Mouse (Mus musculus) spleen, adult 2 months (tissue): ENCODE measurements around the gene Itpa. TPM values are rescaled to one million over a fixed set of nuclear protein-coding genes. Genes with fewer than 3 reads are reported as not detected.

Experiments
- DNase-seq, 2 experiments: peaks; one replicate each; pipeline versions ENCODE4 v3.0.0 to v3.0.0-alpha.2; 2012 to 2021; ENCODE audit warnings: low spot score in 2 of 2, low read depth in 1 of 2
- H3K27ac ChIP-seq: fragments of 200-500 bp; 2 replicates; pipeline ENCODE4 v1.5.1; 2012; ENCODE audit warnings: low read length, inconsistent platforms; ENCODE audit not compliant: insufficient read depth
- H3K27me3 ChIP-seq: fragments of 200-500 bp; 2 replicates; pipeline ENCODE4 v1.6.1; 2012; ENCODE audit warnings: mild to moderate bottlenecking, moderate library complexity, low read length, inconsistent platforms; ENCODE audit not compliant: control insufficient read depth, insufficient read depth
- H3K36me3 ChIP-seq: fragments of 200-500 bp; 2 replicates; pipeline ENCODE4 v1.6.1; 2012; ENCODE audit warnings: mild to moderate bottlenecking, low read length, inconsistent platforms; ENCODE audit not compliant: control insufficient read depth, insufficient read depth
- H3K4me1 ChIP-seq: fragments of 200-500 bp; 2 replicates; pipeline ENCODE4 v1.6.1; 2011; ENCODE audit warnings: inconsistent platforms; ENCODE audit not compliant: control insufficient read depth, insufficient read depth, insufficient read length
- H3K4me3 ChIP-seq: fragments of 200-500 bp; 2 replicates; pipeline ENCODE4 v1.5.1; 2011; ENCODE audit warnings: mild to moderate bottlenecking, inconsistent platforms; ENCODE audit not compliant: insufficient read depth, insufficient read length; ENCODE audit errors: extremely low read depth
- CTCF ChIP-seq: fragments of 200-500 bp; IDR thresholded peaks from 2 replicates; pipeline ENCODE4 v1.5.1; 2011; ENCODE audit warnings: mild to moderate bottlenecking, inconsistent platforms; ENCODE audit not compliant: insufficient read depth, insufficient read length, insufficient replicate concordance; ENCODE audit errors: extremely low read depth
- POLR2A ChIP-seq: fragments of 200-500 bp; IDR thresholded peaks from 2 replicates; pipeline ENCODE4 v1.6.1; 2011; ENCODE audit warnings: low read depth, low read length, inconsistent platforms
- WGBS: fragments of 180-500 bp; shearing (Covaris S2); methylation state at CpG from one replicate; pipeline ENCODE4 v1.1.7; 2018; 5-methylcytosine and 5-hydroxymethylcytosine counted together
- polyA plus RNA-seq: library from polyadenylated mRNA; depleted of rRNA; stranded (reverse); fragments of >200 nt; gene quantifications from 2 replicates; pipeline ENCODE4 v1.2.3, GENCODE M21; 2012

The Itpa gene
- polyA plus RNA-seq, 1 experiment: 12.0 TPM

DNA sequence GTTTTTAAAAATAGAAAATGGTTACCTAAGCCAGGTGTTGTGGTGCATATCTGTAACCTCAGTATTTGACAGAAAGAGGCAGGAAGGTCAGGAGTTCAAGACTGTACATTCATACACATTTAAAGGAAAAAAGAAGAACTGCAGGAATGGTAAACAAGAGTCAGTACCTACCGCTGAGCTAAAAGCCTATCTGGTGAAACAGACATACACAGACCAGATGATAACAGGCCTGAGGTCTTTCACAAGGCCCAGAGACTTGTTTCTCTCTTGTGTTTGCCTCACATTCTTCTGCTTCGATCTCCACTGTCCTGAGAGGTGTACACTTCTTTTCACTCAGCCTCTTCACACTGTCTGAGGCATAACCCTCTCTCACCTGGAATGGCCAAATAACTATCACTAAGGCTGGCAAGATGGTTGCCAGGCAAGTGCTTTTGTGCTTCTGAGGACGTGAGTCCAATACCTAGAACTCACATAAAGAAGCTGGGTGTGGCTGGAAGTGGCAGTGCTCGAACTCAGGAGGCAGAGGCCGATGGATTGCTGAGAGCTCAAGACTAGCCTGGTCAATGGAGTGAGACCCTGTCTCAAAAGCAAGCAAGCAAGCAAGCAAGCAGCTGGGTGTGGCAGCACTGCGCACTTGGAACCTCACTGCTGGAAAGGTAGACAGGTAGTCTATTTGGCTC lies 11.6 kb upstream of the Itpa start:
- 88% methylated on average over 6 of the region's 6 CpGs for WGBS
- peaks cover 30% of the 10 kb centered on the region for H3K36me3 ChIP-seq
- H3K27ac ChIP-seq: no peak overlapping the region
- H3K4me1 ChIP-seq: no peaks in the 10 kb centered on the region
- DNase-seq: no peak
- no peaks in the 10 kb centered on the region for H3K27me3 ChIP-seq
- TF ChIP-seq POLR2A: no peak
- TF ChIP-seq CTCF: no peak
- no peak overlapping the region for H3K4me3 ChIP-seq

DNA sequence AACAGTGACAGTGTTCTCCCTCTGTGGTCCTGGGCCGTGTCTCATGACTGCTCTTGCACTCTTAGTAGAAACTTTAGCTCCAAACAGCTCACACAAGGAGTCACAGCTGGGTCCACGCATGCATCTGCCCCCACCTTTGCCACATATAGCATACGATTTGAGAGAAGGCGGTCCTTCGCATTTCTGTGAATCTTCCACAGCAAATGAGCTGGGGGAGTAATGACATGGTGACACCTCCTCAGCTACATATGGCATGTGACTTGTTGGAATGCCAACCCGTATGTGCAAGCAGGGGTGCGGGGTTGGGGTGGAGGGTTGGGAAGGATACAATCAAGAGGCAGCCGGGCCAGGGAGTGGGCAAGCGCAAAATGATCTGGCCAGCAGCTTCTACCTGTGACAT lies 10.9 kb upstream of the Itpa start:
- no peaks in the 10 kb centered on the region for H3K4me1 ChIP-seq
- peaks cover 36% of the 10 kb centered on the region for H3K36me3 ChIP-seq
- no peak overlapping the region for H3K4me3 ChIP-seq
- H3K27ac ChIP-seq: no peak overlapping the region
- no peak for DNase-seq
- WGBS: 97% methylated on average over 9 of the region's 9 CpGs
- TF ChIP-seq CTCF: no peak
- no peak for TF ChIP-seq POLR2A
- H3K27me3 ChIP-seq: no peaks in the 10 kb centered on the region

DNA sequence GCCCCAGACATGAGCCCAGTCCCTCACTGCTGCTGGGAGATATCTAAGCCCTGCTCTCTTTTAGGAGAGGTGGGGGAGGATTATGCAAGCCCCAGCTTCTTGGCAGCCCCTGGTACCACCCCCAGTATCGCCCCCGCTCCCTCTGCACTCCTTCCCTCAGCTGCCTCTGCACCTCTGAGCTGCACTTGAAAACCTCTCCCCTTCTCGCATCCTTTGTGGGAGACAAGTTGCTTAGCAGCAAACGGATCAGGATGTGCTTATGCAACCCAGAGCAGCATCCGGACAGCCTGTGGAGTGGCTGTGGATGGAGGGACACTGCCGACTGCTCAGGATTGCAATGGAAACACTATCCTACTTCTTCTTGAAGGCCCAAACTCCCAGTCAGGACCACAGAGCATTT lies 9.9 kb upstream of the Itpa start:
- DNase-seq: no peak
- H3K4me1 ChIP-seq: no peaks in the 10 kb centered on the region
- peaks cover 40% of the 10 kb centered on the region for H3K36me3 ChIP-seq
- no peaks in the 10 kb centered on the region for H3K27me3 ChIP-seq
- no peak overlapping the region for H3K27ac ChIP-seq
- 95% methylated on average over 6 of the region's 6 CpGs for WGBS
- TF ChIP-seq POLR2A (no peak), CTCF (no peak)
- no peak overlapping the region for H3K4me3 ChIP-seq

DNA sequence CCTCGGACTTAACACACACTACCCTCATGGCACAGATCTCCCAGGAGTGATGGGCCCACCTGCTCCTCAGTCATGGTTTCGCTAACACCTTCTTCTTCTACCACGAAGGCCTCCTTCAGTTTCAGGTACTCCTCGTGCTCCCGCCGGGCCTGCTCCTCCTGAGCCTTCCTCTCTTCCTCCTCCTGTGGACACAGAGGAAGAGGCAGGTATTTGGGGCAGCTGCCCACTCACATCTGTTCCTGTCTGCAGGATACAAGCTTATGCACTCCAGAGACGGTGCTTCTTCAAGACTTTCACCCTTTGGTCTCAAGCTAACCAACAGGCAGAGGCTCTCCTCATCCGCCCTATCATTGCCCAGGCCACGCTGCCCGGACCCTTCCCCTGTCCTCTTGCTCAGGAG lies 8.9 kb upstream of the Itpa start:
- Histone ChIP-seq H3K27ac (no peak overlapping the region), H3K4me1 (no peaks in the 10 kb centered on the region; the same call in 1 of the 2 replicates), H3K27me3 (no peaks in the 10 kb centered on the region), H3K4me3 (no peak overlapping the region), H3K36me3 (peaks cover 40% of the 10 kb centered on the region)
- TF ChIP-seq CTCF (no peak), POLR2A (no peak)
- WGBS: 93% methylated on average over 10 of the region's 10 CpGs
- no peak for DNase-seq

DNA sequence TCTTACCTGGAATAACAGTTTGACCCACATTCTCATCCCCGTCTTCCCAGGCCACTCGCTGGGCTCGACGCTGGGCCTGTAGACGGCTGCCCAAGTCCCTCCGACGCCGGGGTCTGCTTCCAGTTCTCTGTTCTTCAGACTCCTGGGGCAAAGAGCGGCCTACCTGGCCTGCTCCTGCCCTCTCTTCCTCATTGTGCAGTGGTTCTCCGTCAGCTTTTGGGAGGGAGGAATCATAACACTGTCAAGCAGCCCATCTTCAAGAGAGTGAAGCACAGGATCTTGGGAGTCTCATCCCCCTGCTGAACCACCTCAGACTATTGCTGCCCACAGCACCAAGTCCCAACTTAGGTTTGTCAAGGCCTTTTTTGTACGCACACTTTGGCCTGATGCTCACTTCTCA lies 4.1 kb upstream of the Itpa start:
- 93% methylated on average over 11 of the region's 11 CpGs for WGBS
- TF ChIP-seq POLR2A: no peak
- no peak for TF ChIP-seq CTCF
- no peak for DNase-seq
- Histone ChIP-seq H3K27ac (no peak overlapping the region), H3K36me3 (peaks cover 18% of the 10 kb centered on the region), H3K4me3 (no peak overlapping the region), H3K4me1 (peaks cover 11% of the 10 kb centered on the region; the same call in 1 of the 2 replicates), H3K27me3 (no peaks in the 10 kb centered on the region)

DNA sequence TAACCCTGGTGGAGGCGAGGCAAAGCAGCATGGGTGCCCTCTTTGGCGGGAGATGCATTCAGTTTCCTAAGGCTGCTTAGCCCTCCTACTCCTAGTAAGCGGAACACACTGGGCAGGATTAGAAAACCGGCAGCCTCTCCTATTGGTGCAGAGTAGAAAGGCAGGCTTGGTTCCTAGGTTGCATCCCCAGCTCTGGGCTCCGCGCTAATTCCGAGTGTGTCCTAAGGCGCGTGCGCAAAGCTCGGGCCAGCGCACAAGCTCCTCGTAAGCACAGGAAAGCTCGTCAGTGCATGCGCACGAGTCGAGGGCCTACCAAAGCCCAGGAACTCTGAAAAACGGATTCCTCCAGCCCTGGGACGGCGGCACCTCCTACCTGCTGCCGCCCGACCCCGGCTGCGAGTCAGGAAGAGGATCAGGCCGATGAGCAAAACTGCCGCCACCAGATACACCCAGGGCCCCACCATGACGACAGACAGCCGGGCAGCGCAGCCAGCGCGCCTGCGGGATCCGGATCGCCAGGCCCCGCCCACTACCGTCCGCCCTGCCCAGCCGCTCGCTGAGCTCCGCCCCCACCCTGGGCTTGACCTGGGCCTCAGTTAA lies 3.2 kb upstream of the Itpa start, which contains the start of gene Ddrgk1:
Ddrgk1 (minus strand) TSS at position 558 of the 600 bp plus-strand sequence.
- under 1% methylated on average over 40 of the region's 40 CpGs for WGBS
- no peak for TF ChIP-seq CTCF
- peak; percentile 77 for TF ChIP-seq POLR2A
- Histone ChIP-seq H3K4me3 (peak within 1 kb of the TSS; percentile 76), H3K36me3 (peaks cover 12% of the 10 kb centered on the region), H3K27ac (peak within 1 kb of the TSS; percentile 98), H3K27me3 (no peaks in the 10 kb centered on the region), H3K4me1 (peaks cover 11% of the 10 kb centered on the region; the same call in 1 of the 2 replicates)
- peak; percentile 79 to 90 for DNase-seq

DNA sequence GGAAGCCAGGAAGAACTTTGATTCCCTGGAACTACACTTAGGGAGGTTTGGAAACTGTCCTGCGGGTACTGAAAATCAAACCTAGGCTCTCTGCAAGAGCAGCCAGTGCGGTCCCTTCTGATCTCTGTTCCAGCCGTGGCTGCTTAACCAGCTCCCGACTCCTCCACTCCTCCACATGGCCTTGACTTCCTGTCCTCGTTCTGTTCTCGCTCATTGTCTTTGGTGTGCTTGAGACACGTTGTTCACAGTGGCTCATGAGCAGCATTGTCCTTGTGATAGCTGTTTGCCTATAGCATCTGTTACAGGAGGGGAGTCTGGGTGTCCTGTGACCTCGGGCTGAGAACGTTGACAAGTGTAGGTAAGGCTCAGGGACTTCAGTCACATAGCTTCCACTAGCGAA lies 9.8 kb downstream of the Itpa start:
- H3K36me3 ChIP-seq: peaks cover 41% of the 10 kb centered on the region
- TF ChIP-seq CTCF (no peak), POLR2A (no peak)
- WGBS: 89% methylated on average over 10 of the region's 10 CpGs
- no peak overlapping the region for H3K4me3 ChIP-seq
- no peak for DNase-seq
- no peak overlapping the region for H3K27ac ChIP-seq
- H3K27me3 ChIP-seq: no peaks in the 10 kb centered on the region
- H3K4me1 ChIP-seq: no peaks in the 10 kb centered on the region
